ENCODE assay signal across 9 mouse cellular contexts in the genomic region with DNA sequence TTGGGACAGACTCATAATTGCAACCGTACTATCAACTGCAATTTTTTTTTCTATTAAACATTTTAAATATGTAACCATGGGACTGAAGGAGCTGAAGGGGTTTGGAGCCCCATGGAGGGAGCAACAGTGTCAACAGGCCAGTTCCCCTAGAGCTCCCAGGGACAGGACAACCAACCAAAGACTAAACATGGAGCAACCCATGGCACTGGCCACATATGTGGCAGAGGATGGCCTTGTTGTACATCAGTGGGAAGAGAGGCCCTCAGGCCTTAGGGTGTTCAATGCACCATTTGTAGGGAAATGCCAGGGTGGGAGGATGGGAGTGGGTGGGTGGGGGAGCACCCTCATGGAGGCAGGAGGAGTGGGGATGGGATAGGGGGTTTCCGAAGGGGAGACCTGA. TPM values are rescaled to one million over a fixed set of nuclear protein-coding genes. Genes with fewer than 3 reads are reported as not detected.
DNase-seq lines count a peak whose midpoint lies in the region; ATAC-seq and TF ChIP-seq lines count a peak whose summit lies in the region.
"Had no signal": no experiment of that assay in that cellular context is flagged by ENCODE, and none has a peak within 500 bp of the region (broad histone marks: within the 10 kb centered on the region; RNA-seq: fewer than 3 reads in every experiment).

No protein-coding gene starts in this region.

- no peak for DNase-seq in lung, embryonic 14.5 days
- no peak for DNase-seq in lung, postnatal 14 days
- DNase-seq in thymus, postnatal 10 days (ENCODE audit: low spot score in 2 of 2): no peak
- no peak for DNase-seq in ovary, adult 18-20 months (ENCODE audit: low spot score)
- no peak for DNase-seq in urinary bladder, adult 2 months (ENCODE audit: low spot score)
- DNase-seq: adrenal gland, postnatal 36 days had no signal

- peak overlapping the region; percentile 98 for H3K4me3 ChIP-seq in lung, embryonic 14.5 days (ENCODE audit: low read depth, low read length)
- peak overlapping the region; percentile 91 for H3K4me3 ChIP-seq in forebrain, embryonic 12.5 days (replicated peaks)
- peak overlapping the region; percentile 92 for H3K4me3 ChIP-seq in limb, embryonic 12.5 days (replicated peaks)
- peak overlapping the region; percentile 97 for H3K4me3 ChIP-seq in stomach, embryonic 14.5 days (ENCODE audit: low read depth, low read length)

- no peak overlapping the region for H3K27ac ChIP-seq in lung, embryonic 14.5 days (ENCODE audit: low read depth)
- H3K27ac ChIP-seq in forebrain, embryonic 12.5 days: no peak overlapping the region
- H3K27ac ChIP-seq in limb, embryonic 12.5 days: no peak overlapping the region
- no peak overlapping the region for H3K27ac ChIP-seq in stomach, embryonic 14.5 days (ENCODE audit: low read length)

- peak overlapping the region; percentile 71 for H3K4me2 ChIP-seq in lung, embryonic 14.5 days
- H3K4me2 ChIP-seq in forebrain, embryonic 12.5 days: peak overlapping the region; percentile 72
- H3K4me2 ChIP-seq in limb, embryonic 12.5 days: peak overlapping the region; percentile 83
- H3K4me2 ChIP-seq in stomach, embryonic 14.5 days (replicated peaks; ENCODE audit: low read depth, low read length): peak overlapping the region; percentile 52

- no peaks in the 10 kb centered on the region for H3K9me3 ChIP-seq in lung, embryonic 14.5 days (ENCODE audit: low read depth, low read length)
- H3K9me3 ChIP-seq in forebrain, embryonic 12.5 days: no peaks in the 10 kb centered on the region
- H3K9me3 ChIP-seq in limb, embryonic 12.5 days: no peaks in the 10 kb centered on the region
- H3K9me3 ChIP-seq in stomach, embryonic 14.5 days (ENCODE audit: control insufficient read depth, low read depth, low read length): no peaks in the 10 kb centered on the region

- no peak for ATAC-seq in lung, embryonic 14.5 days (ENCODE audit: insufficient read depth)
- no peak for ATAC-seq in forebrain, embryonic 12.5 days (ENCODE audit: low FRiP score)
- ATAC-seq in limb, embryonic 12.5 days (ENCODE audit: insufficient number of reproducible peaks, insufficient read depth, low FRiP score, low TSS enrichment, low read depth): no peak
- no peak for ATAC-seq in stomach, embryonic 14.5 days (ENCODE audit: insufficient number of reproducible peaks, insufficient read depth, low FRiP score, low read depth)

- WGBS in lung, embryonic 14.5 days: 86% methylated on average over 2 of the region's 2 CpGs
- WGBS in forebrain, embryonic 12.5 days: 87% methylated on average over 2 of the region's 2 CpGs
- WGBS in limb, embryonic 12.5 days: 89% methylated on average over 2 of the region's 2 CpGs
- 91% methylated on average over 2 of the region's 2 CpGs for WGBS in stomach, embryonic 14.5 days

- H3K27me3 ChIP-seq in lung, embryonic 14.5 days (ENCODE audit: insufficient read depth, low read length): no peaks in the 10 kb centered on the region
- no peaks in the 10 kb centered on the region for H3K27me3 ChIP-seq in forebrain, embryonic 12.5 days
- no peaks in the 10 kb centered on the region for H3K27me3 ChIP-seq in limb, embryonic 12.5 days
- no peaks in the 10 kb centered on the region for H3K27me3 ChIP-seq in stomach, embryonic 14.5 days (ENCODE audit: control insufficient read depth, insufficient read depth, low read length)

- no peak overlapping the region for H3K9ac ChIP-seq in lung, embryonic 14.5 days
- H3K9ac ChIP-seq in forebrain, embryonic 12.5 days: no peak overlapping the region; the same call in 1 of the 2 replicates
- H3K9ac ChIP-seq in limb, embryonic 12.5 days (replicated peaks): no peak overlapping the region
- H3K9ac ChIP-seq in stomach, embryonic 14.5 days (replicated peaks; ENCODE audit: low read depth, low read length): no peak overlapping the region

- peaks cover 12% of the 10 kb centered on the region; the same call in 1 of the 2 replicates for H3K4me1 ChIP-seq in lung, embryonic 14.5 days (ENCODE audit: insufficient read depth)
- H3K4me1 ChIP-seq in forebrain, embryonic 12.5 days: peaks cover 20% of the 10 kb centered on the region
- peaks cover 13% of the 10 kb centered on the region for H3K4me1 ChIP-seq in limb, embryonic 12.5 days (replicated peaks)
- H3K4me1 ChIP-seq in stomach, embryonic 14.5 days (ENCODE audit: control insufficient read depth, insufficient read depth, low read length): peaks cover 9% of the 10 kb centered on the region; the same call in 1 of the 2 replicates

- H3K36me3 ChIP-seq in lung, embryonic 14.5 days (ENCODE audit: insufficient read depth): peaks cover 20% of the 10 kb centered on the region
- peaks cover 25% of the 10 kb centered on the region for H3K36me3 ChIP-seq in forebrain, embryonic 12.5 days (replicated peaks)
- peaks cover 23% of the 10 kb centered on the region for H3K36me3 ChIP-seq in limb, embryonic 12.5 days
- peaks cover 14% of the 10 kb centered on the region for H3K36me3 ChIP-seq in stomach, embryonic 14.5 days (ENCODE audit: control insufficient read depth, insufficient read depth, low read length)

- no peak for TF ChIP-seq CTCF in lung, embryonic 14.5 days (IDR thresholded peaks at IDR 0.05; ENCODE audit: low read depth)

RNA-seq across cellular contexts. Expression of gene Cct8, which starts 1.1 kb away (rescaled TPM):
- 474 and 481 TPM in 2 replicates for polyA plus RNA-seq in lung, embryonic 14.5 days (2014; fragmentation: Nextera tagmentation; extraction: Ambion mirVana)
- 529 and 541 TPM in 2 replicates for polyA plus RNA-seq in forebrain, embryonic 12.5 days (2016; fragmentation: Nextera tagmentation; extraction: Ambion mirVana)
- polyA plus RNA-seq in limb, embryonic 12.5 days (2016; fragmentation: Nextera tagmentation; extraction: Ambion mirVana): 528 and 546 TPM in 2 replicates
- 396 and 425 TPM in 2 replicates for polyA plus RNA-seq in stomach, embryonic 14.5 days (2014; fragmentation: Nextera tagmentation; extraction: Ambion mirVana)
- polyA plus RNA-seq in urinary bladder, adult 2 months (2012; rRNA removed): 119 and 127 TPM in 2 replicates

RNA-seq across cellular contexts. Expression of gene Usp16, which starts 42.2 kb away (rescaled TPM):
- polyA plus RNA-seq in lung, embryonic 14.5 days (2014; fragmentation: Nextera tagmentation; extraction: Ambion mirVana): 46.0 and 51.9 TPM in 2 replicates
- 43.8 and 50.4 TPM in 2 replicates for polyA plus RNA-seq in forebrain, embryonic 12.5 days (2016; fragmentation: Nextera tagmentation; extraction: Ambion mirVana)
- 43.9 and 45.6 TPM in 2 replicates for polyA plus RNA-seq in limb, embryonic 12.5 days (2016; fragmentation: Nextera tagmentation; extraction: Ambion mirVana)
- 44.5 and 53.5 TPM in 2 replicates for polyA plus RNA-seq in stomach, embryonic 14.5 days (2014; fragmentation: Nextera tagmentation; extraction: Ambion mirVana)
- polyA plus RNA-seq in urinary bladder, adult 2 months (2012; rRNA removed): 39.5 and 47.9 TPM in 2 replicates

RNA-seq across cellular contexts. Expression of gene Rwdd2b, which starts 56.4 kb away (rescaled TPM):
- polyA plus RNA-seq in lung, embryonic 14.5 days (2014; fragmentation: Nextera tagmentation; extraction: Ambion mirVana): 10.8 and 11.4 TPM in 2 replicates
- 10.0 and 10.8 TPM in 2 replicates for polyA plus RNA-seq in forebrain, embryonic 12.5 days (2016; fragmentation: Nextera tagmentation; extraction: Ambion mirVana)
- polyA plus RNA-seq in limb, embryonic 12.5 days (2016; fragmentation: Nextera tagmentation; extraction: Ambion mirVana): 10.4 and 11.0 TPM in 2 replicates
- 11.0 TPM in 2 replicates for polyA plus RNA-seq in stomach, embryonic 14.5 days (2014; fragmentation: Nextera tagmentation; extraction: Ambion mirVana)
- 4.4 and 4.6 TPM in 2 replicates for polyA plus RNA-seq in urinary bladder, adult 2 months (2012; rRNA removed)

RNA-seq across cellular contexts. Expression of gene Map3k7cl, which starts 56.4 kb away (rescaled TPM):
- polyA plus RNA-seq in lung, embryonic 14.5 days (2014; fragmentation: Nextera tagmentation; extraction: Ambion mirVana): 0.21 and 0.32 TPM in 2 replicates
- polyA plus RNA-seq in forebrain, embryonic 12.5 days (2016; fragmentation: Nextera tagmentation; extraction: Ambion mirVana): not detected in 2 replicates
- polyA plus RNA-seq in limb, embryonic 12.5 days (2016; fragmentation: Nextera tagmentation; extraction: Ambion mirVana): not detected in 2 replicates
- 0.39 and 0.66 TPM in 2 replicates for polyA plus RNA-seq in stomach, embryonic 14.5 days (2014; fragmentation: Nextera tagmentation; extraction: Ambion mirVana)
- 2.8 TPM in 2 replicates for polyA plus RNA-seq in urinary bladder, adult 2 months (2012; rRNA removed)
